Mouse (Mus musculus): ENCODE measurements around the gene Olfr140. TPM values are rescaled to one million over a fixed set of nuclear protein-coding genes. Genes with fewer than 3 reads are reported as not detected.

The Olfr140 gene
- not detected in 2 replicates for polyA plus RNA-seq (2015; fragmentation: Nextera tagmentation; extraction: Ambion mirVana)

DNA sequence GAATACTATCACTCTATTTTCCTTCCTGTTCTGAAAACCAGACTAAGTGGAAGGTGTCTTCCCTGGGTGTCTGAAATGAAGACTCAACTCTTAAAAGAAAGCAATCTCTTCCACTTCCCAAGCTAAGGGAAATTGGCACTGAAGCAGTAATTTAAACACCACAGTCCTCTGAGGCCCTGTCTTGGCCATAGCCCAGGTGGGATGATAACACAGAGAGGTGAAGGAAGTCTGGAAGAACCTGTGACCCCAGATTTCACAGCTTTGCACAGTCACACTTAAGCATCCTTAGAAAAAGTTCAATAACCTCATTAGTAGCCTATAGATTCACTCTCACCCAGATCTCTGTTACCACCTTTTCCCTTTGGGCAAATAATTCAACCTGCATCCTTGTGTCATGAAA is at the start of gene Olfr140:
Gene Olfr140, minus strand, starts transcription at position 101 of the 400 bp plus-strand sequence.
- no peak within 1 kb of the TSS for H3K9ac ChIP-seq (ENCODE audit: low read length)
- no peaks in the 10 kb centered on the region for H3K36me3 ChIP-seq (ENCODE audit: control insufficient read depth, insufficient read depth, low read length)
- H3K4me3 ChIP-seq (ENCODE audit: low read length) = no peak within 1 kb of the TSS
- H3K4me1 ChIP-seq (replicated peaks; ENCODE audit: control insufficient read depth, insufficient read depth, low read length) = no peaks in the 10 kb centered on the region
- H3K9me3 ChIP-seq (ENCODE audit: control insufficient read depth, low read length) = no peaks in the 10 kb centered on the region
- H3K4me2 ChIP-seq (ENCODE audit: low read depth, low read length) = no peak within 1 kb of the TSS
- H3K27ac ChIP-seq (ENCODE audit: low read length) = no peak within 1 kb of the TSS
- no peaks in the 10 kb centered on the region for H3K27me3 ChIP-seq (ENCODE audit: control insufficient read depth, insufficient read depth, low read depth, low read length)
- no peak for ATAC-seq (ENCODE audit: low read depth)

DNA sequence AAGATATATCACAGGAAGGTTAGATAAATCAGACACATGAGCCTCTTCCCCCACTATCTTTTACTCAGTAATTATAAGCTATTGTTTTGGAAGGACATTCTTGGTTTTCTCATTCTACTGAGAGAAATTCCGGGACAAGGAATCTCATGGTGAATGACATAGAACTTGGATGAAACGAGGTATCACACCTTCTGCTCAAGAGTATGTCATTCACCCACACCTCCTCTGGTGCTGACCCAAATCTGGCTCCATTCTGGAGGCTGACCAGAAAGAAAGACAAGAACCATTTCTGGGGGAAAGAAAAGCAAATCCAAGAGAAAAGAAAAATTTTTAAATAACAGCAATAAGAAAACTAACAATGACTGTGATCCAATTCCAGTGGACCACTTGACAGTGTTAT is 6.7 kb upstream of the Olfr140 start:
- no peaks in the 10 kb centered on the region for H3K9me3 ChIP-seq (ENCODE audit: control insufficient read depth, low read length)
- ATAC-seq (ENCODE audit: low read depth) = no peak
- H3K9ac ChIP-seq (ENCODE audit: low read length) = no peak overlapping the region

DNA sequence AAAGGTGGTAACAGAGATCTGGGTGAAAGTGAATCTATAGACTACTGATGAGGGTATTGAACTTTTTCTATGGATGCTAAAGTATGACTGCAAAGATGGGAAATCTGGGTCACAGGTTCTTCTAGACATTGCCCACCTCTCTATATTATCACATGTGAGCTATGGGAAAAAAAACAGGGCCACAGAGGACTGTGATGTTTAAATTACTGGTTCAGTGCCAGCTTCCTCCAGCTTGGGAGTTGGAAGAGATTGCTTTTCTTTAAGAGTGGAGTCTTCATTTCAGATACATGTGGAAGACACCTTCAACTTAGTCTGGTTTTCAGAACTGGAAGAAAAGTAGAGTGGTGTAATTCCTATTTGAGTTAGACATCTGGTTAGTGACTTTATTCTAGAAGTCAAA is 28.4 kb downstream of the Olfr140 start, which contains the start of gene Olfr1265:
Gene Olfr1265, plus strand, starts transcription at position 301 of the 400 bp plus-strand sequence.
- Histone ChIP-seq H3K9ac (ENCODE audit: low read length) (no peak within 1 kb of the TSS), H3K4me3 (ENCODE audit: low read length) (no peak within 1 kb of the TSS), H3K36me3 (ENCODE audit: control insufficient read depth, insufficient read depth, low read length) (no peaks in the 10 kb centered on the region), H3K4me2 (ENCODE audit: low read depth, low read length) (no peak within 1 kb of the TSS), H3K9me3 (ENCODE audit: control insufficient read depth, low read length) (no peaks in the 10 kb centered on the region), H3K27ac (ENCODE audit: low read length) (no peak within 1 kb of the TSS), H3K27me3 (ENCODE audit: control insufficient read depth, insufficient read depth, low read depth, low read length) (no peaks in the 10 kb centered on the region), H3K4me1 (replicated peaks; ENCODE audit: control insufficient read depth, insufficient read depth, low read length) (no peaks in the 10 kb centered on the region)
- no peak for ATAC-seq (ENCODE audit: low read depth)

More for the DNA sequence above, 6.7 kb upstream of the Olfr140 start:
- Histone ChIP-seq H3K36me3 (ENCODE audit: control insufficient read depth, insufficient read depth, low read length) (no peaks in the 10 kb centered on the region), H3K27me3 (ENCODE audit: control insufficient read depth, insufficient read depth, low read depth, low read length) (no peaks in the 10 kb centered on the region), H3K4me2 (ENCODE audit: low read depth, low read length) (no peak overlapping the region), H3K4me1 (replicated peaks; ENCODE audit: control insufficient read depth, insufficient read depth, low read length) (no peaks in the 10 kb centered on the region), H3K27ac (ENCODE audit: low read length) (no peak overlapping the region), H3K4me3 (ENCODE audit: low read length) (no peak overlapping the region)
- WGBS = 65% methylated on average over 2 of the region's 2 CpGs

DNA sequence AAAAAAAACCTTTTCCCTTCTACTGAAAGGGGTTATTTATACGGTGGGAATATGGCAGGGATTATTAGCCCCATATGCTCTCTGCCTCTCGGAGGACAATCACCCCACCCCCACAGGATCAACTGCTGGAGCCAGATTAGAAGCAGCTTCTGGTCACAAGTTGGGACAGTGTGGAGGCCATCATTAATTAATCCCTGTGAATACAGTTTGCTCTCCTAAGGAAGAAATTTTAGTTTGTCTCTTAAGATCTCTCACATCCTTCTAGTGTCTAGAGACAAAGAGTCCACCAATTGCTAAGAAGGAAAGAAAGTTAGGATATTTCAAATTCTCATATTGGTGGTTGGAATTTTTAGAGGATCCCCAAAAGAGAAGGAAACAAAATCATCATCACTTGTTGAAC is 37.9 kb downstream of the Olfr140 start, which contains the start of gene Olfr1264:
Gene Olfr1264, minus strand, starts transcription at position 101 of the 400 bp plus-strand sequence.
- Histone ChIP-seq H3K4me1 (replicated peaks; ENCODE audit: control insufficient read depth, insufficient read depth, low read length) (no peaks in the 10 kb centered on the region), H3K9ac (ENCODE audit: low read length) (no peak within 1 kb of the TSS), H3K9me3 (ENCODE audit: control insufficient read depth, low read length) (no peaks in the 10 kb centered on the region), H3K27me3 (ENCODE audit: control insufficient read depth, insufficient read depth, low read depth, low read length) (no peaks in the 10 kb centered on the region), H3K4me3 (ENCODE audit: low read length) (no peak within 1 kb of the TSS), H3K36me3 (ENCODE audit: control insufficient read depth, insufficient read depth, low read length) (no peaks in the 10 kb centered on the region), H3K4me2 (ENCODE audit: low read depth, low read length) (no peak within 1 kb of the TSS), H3K27ac (ENCODE audit: low read length) (no peak within 1 kb of the TSS)
- no peak for ATAC-seq (ENCODE audit: low read depth)
- WGBS = 64% methylated on average over 2 of the region's 2 CpGs

DNA sequence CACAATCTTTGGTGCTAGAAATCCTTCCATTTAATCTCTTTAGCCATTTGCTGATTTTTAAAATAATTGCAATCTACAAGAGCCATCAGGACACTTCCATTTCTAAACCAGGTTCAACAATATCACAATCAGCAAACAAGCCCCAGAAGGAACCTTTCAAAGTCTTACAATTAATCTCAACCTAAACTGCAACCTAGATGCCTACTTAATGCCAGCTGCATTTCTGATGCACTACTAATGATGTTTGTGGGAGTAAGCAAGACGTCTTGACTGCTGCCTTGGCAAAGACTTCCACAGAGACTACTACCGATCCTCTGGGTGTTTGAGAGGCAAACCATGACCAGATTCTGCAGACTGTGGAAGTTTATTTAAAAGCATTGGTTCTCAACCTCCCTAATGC is 51.6 kb downstream of the Olfr140 start, which contains the start of gene Olfr1263:
Gene Olfr1263, plus strand, starts transcription at position 301 of the 400 bp plus-strand sequence.
- Histone ChIP-seq H3K4me1 (replicated peaks; ENCODE audit: control insufficient read depth, insufficient read depth, low read length) (no peaks in the 10 kb centered on the region), H3K36me3 (ENCODE audit: control insufficient read depth, insufficient read depth, low read length) (no peaks in the 10 kb centered on the region), H3K9ac (ENCODE audit: low read length) (no peak within 1 kb of the TSS), H3K9me3 (ENCODE audit: control insufficient read depth, low read length) (no peaks in the 10 kb centered on the region), H3K4me3 (ENCODE audit: low read length) (no peak within 1 kb of the TSS), H3K4me2 (ENCODE audit: low read depth, low read length) (no peak within 1 kb of the TSS), H3K27me3 (ENCODE audit: control insufficient read depth, insufficient read depth, low read depth, low read length) (no peaks in the 10 kb centered on the region), H3K27ac (ENCODE audit: low read length) (no peak within 1 kb of the TSS)
- ATAC-seq (ENCODE audit: low read depth) = no peak
- 81% methylated on average over 2 of the region's 2 CpGs for WGBS

DNA sequence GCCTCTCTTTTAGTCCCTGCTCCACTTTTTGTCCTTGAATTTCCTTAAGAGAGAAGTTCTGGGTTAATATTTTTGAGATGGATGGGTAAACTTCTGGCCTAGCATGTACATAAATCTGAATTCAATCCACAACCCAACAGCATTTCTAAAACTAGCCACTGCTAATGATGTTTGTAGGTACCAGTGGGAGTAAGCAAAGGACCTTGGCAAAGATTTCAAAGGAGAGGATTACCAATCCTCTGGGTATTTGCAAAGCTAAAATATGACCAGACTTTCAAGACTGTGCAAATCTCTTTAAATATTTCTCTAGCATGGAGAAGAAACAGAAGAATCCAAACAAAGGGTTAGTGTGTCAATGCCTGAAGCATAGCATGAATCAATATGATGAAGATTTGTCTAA is 63.5 kb downstream of the Olfr140 start, which contains the start of gene Olfr1262:
Gene Olfr1262, plus strand, starts transcription at position 301 of the 400 bp plus-strand sequence.
- no peak for ATAC-seq (ENCODE audit: low read depth)
- H3K4me3 ChIP-seq (ENCODE audit: low read length) = no peak within 1 kb of the TSS
- H3K4me2 ChIP-seq (ENCODE audit: low read depth, low read length) = no peak within 1 kb of the TSS
- no peaks in the 10 kb centered on the region for H3K9me3 ChIP-seq (ENCODE audit: control insufficient read depth, low read length)
- H3K9ac ChIP-seq (ENCODE audit: low read length) = no peak within 1 kb of the TSS
- H3K27me3 ChIP-seq (ENCODE audit: control insufficient read depth, insufficient read depth, low read depth, low read length) = no peaks in the 10 kb centered on the region
- H3K36me3 ChIP-seq (ENCODE audit: control insufficient read depth, insufficient read depth, low read length) = no peaks in the 10 kb centered on the region
- no peak within 1 kb of the TSS for H3K27ac ChIP-seq (ENCODE audit: low read length)
- H3K4me1 ChIP-seq (replicated peaks; ENCODE audit: control insufficient read depth, insufficient read depth, low read length) = no peaks in the 10 kb centered on the region

Other genes starting within 250 kb of the Olfr140 start
- gene Olfr1256, start 222.0 kb downstream of the Olfr140 start, polyA plus RNA-seq (2015; fragmentation: Nextera tagmentation; extraction: Ambion mirVana) = not detected in 2 replicates
- gene Olfr48, start 215.4 kb downstream of the Olfr140 start, polyA plus RNA-seq (2015; fragmentation: Nextera tagmentation; extraction: Ambion mirVana) = not detected in 2 replicates
- not detected in 2 replicates for gene Olfr1257, start 185.2 kb downstream of the Olfr140 start, polyA plus RNA-seq (2015; fragmentation: Nextera tagmentation; extraction: Ambion mirVana)
- not detected in 2 replicates for gene Olfr1258, start 136.3 kb downstream of the Olfr140 start, polyA plus RNA-seq (2015; fragmentation: Nextera tagmentation; extraction: Ambion mirVana)
- not detected in 2 replicates for gene Olfr1259, start 114.9 kb downstream of the Olfr140 start, polyA plus RNA-seq (2015; fragmentation: Nextera tagmentation; extraction: Ambion mirVana)
- not detected in 2 replicates for gene Olfr1260, start 89.3 kb downstream of the Olfr140 start, polyA plus RNA-seq (2015; fragmentation: Nextera tagmentation; extraction: Ambion mirVana)
- gene Olfr1261, start 72.4 kb downstream of the Olfr140 start, polyA plus RNA-seq (2015; fragmentation: Nextera tagmentation; extraction: Ambion mirVana) = not detected in 2 replicates
- not detected in 2 replicates for gene Olfr1262, start 63.4 kb downstream of the Olfr140 start, polyA plus RNA-seq (2015; fragmentation: Nextera tagmentation; extraction: Ambion mirVana)
- gene Olfr1263, start 51.5 kb downstream of the Olfr140 start, polyA plus RNA-seq (2015; fragmentation: Nextera tagmentation; extraction: Ambion mirVana) = not detected in 2 replicates
- gene Olfr1264, start 38.0 kb downstream of the Olfr140 start, polyA plus RNA-seq (2015; fragmentation: Nextera tagmentation; extraction: Ambion mirVana) = not detected in 2 replicates
- not detected in 2 replicates for gene Olfr1265, start 28.3 kb downstream of the Olfr140 start, polyA plus RNA-seq (2015; fragmentation: Nextera tagmentation; extraction: Ambion mirVana)
- gene Olfr1269, start 57.8 kb upstream of the Olfr140 start, polyA plus RNA-seq (2015; fragmentation: Nextera tagmentation; extraction: Ambion mirVana) = not detected in 2 replicates
- gene Olfr32, start 78.7 kb upstream of the Olfr140 start, polyA plus RNA-seq (2015; fragmentation: Nextera tagmentation; extraction: Ambion mirVana) = not detected in 2 replicates
- not detected in 2 replicates for gene Olfr1270, start 89.5 kb upstream of the Olfr140 start, polyA plus RNA-seq (2015; fragmentation: Nextera tagmentation; extraction: Ambion mirVana)
- gene Olfr1506, start 160.9 kb upstream of the Olfr140 start, polyA plus RNA-seq (2015; fragmentation: Nextera tagmentation; extraction: Ambion mirVana) = not detected in 2 replicates
- gene Olfr142, start 194.0 kb upstream of the Olfr140 start, polyA plus RNA-seq (2015; fragmentation: Nextera tagmentation; extraction: Ambion mirVana) = not detected in 2 replicates
- gene Olfr1271, start 207.4 kb upstream of the Olfr140 start, polyA plus RNA-seq (2015; fragmentation: Nextera tagmentation; extraction: Ambion mirVana) = not detected in 2 replicates
- gene Olfr1272, start 229.2 kb upstream of the Olfr140 start, polyA plus RNA-seq (2015; fragmentation: Nextera tagmentation; extraction: Ambion mirVana) = not detected in 2 replicates

Data from lung, embryonic 16.5 days (tissue).